Mouse (Mus musculus) heart, embryonic 16.5 days (tissue): ENCODE results near the gene Btg2. TPM values are rescaled to one million over a fixed set of nuclear protein-coding genes. Genes with fewer than 3 reads are reported as not detected.

Source experiments
- ATAC-seq: fragments of 200-750 bp; cut with Nextera tagmentation; replicated peaks from 2 replicates; pipeline ENCODE4 v1.8.0; 2017; ENCODE audit warnings: moderate number of reproducible peaks; ENCODE audit not compliant: insufficient read depth, low FRiP score; ENCODE audit errors: extremely low read depth
- H3K27ac ChIP-seq: fragments of 300-500 bp; sonication (generic); 2 replicates; pipeline ENCODE4 v1.5.1; 2014; ENCODE audit warnings: mild to moderate bottlenecking, low read length, control low read depth, moderate library complexity
- H3K27me3 ChIP-seq: fragments of 300-500 bp; sonication (generic); 2 replicates; pipeline ENCODE4 v1.6.1; 2014; ENCODE audit warnings: low read length, mixed read lengths; ENCODE audit not compliant: control insufficient read depth, insufficient read depth
- H3K36me3 ChIP-seq: fragments of 300-500 bp; sonication (generic); 2 replicates; pipeline ENCODE4 v1.6.1; 2014; ENCODE audit not compliant: control insufficient read depth, insufficient read depth
- H3K4me1 ChIP-seq: fragments of 300-500 bp; sonication (generic); 2 replicates; pipeline ENCODE4 v1.6.1; 2014; ENCODE audit warnings: low read length, mixed read lengths; ENCODE audit not compliant: control insufficient read depth, insufficient read depth
- H3K4me2 ChIP-seq: fragments of 300-500 bp; sonication (generic); 2 replicates; pipeline ENCODE4 v1.6.1; 2014; ENCODE audit warnings: low read depth, mild to moderate bottlenecking, control low read depth, low read length
- H3K4me3 ChIP-seq: fragments of 300-500 bp; sonication (generic); 2 replicates; pipeline ENCODE4 v1.5.1; 2014; ENCODE audit warnings: mild to moderate bottlenecking, control low read depth, low read length
- H3K9ac ChIP-seq: fragments of 300-500 bp; sonication (generic); 2 replicates; pipeline ENCODE4 v1.6.1; 2014; ENCODE audit warnings: low read length, control low read depth
- H3K9me3 ChIP-seq: fragments of 300-500 bp; sonication (generic); replicated peaks from 2 replicates; pipeline ENCODE4 v1.6.1; 2016; ENCODE audit warnings: low read length; ENCODE audit not compliant: control insufficient read depth
- WGBS: fragments of 180-500 bp; shearing (Covaris S2); extraction: QIAGEN DNeasy Blood & Tissue Kit; methylation state at CpG from one replicate; pipeline ENCODE4 v1.1.7; 2014; 5-methylcytosine and 5-hydroxymethylcytosine counted together
- polyA plus RNA-seq: library from polyadenylated mRNA; unstranded; fragments of >200 nt; fragmentation: Nextera tagmentation; extraction: Ambion mirVana; gene quantifications from 2 replicates; pipeline ENCODE4 v1.2.1, GENCODE M21; 2015

Gene Btg2
- polyA plus RNA-seq, 1 experiment from 2014 or later, result 50.9 TPM

GRCm38 (mm10) chr1:134059739-134060695 is 18.9 kb downstream of the Btg2 start:
- ATAC-seq, result no peak
- Histone ChIP-seq H3K4me1 (peaks cover 46% of the 10 kb centered on the region), H3K9me3 (no peaks in the 10 kb centered on the region), H3K27me3 (no peaks in the 10 kb centered on the region), H3K36me3 (no peaks in the 10 kb centered on the region), H3K4me3 (peak overlapping the region; percentile 51), H3K4me2 (peak overlapping the region; percentile 88), H3K9ac (peak overlapping the region; percentile 85), H3K27ac (peak overlapping the region; percentile 99)
- 61% methylated on average over 16 of the region's 16 CpGs for WGBS

GRCm38 (mm10) chr1:134058870-134059269 is 20.1 kb downstream of the Btg2 start:
- Histone ChIP-seq H3K27ac (no peak overlapping the region), H3K36me3 (no peaks in the 10 kb centered on the region), H3K4me1 (peaks cover 36% of the 10 kb centered on the region), H3K27me3 (no peaks in the 10 kb centered on the region), H3K4me3 (no peak overlapping the region), H3K4me2 (no peak overlapping the region), H3K9ac (no peak overlapping the region), H3K9me3 (no peaks in the 10 kb centered on the region)
- WGBS, result 65% methylated on average over 6 of the region's 6 CpGs
- ATAC-seq, result no peak

GRCm38 (mm10) chr1:134057736-134058135 is 21.2 kb downstream of the Btg2 start:
- no peak for ATAC-seq

GRCm38 (mm10) chr1:134056285-134056684 is 22.6 kb downstream of the Btg2 start:
- Histone ChIP-seq H3K4me3 (no peak overlapping the region), H3K27ac (no peak overlapping the region), H3K4me2 (no peak overlapping the region), H3K36me3 (no peaks in the 10 kb centered on the region), H3K9ac (no peak overlapping the region), H3K27me3 (no peaks in the 10 kb centered on the region), H3K4me1 (peaks cover 10% of the 10 kb centered on the region), H3K9me3 (no peaks in the 10 kb centered on the region)
- 67% methylated on average over 4 of the region's 4 CpGs for WGBS
- no peak for ATAC-seq

More at GRCm38 (mm10) chr1:134057736-134058135, 21.2 kb downstream of the Btg2 start:
- Histone ChIP-seq H3K9ac (no peak overlapping the region), H3K4me2 (no peak overlapping the region), H3K27ac (no peak overlapping the region), H3K27me3 (no peaks in the 10 kb centered on the region), H3K9me3 (no peaks in the 10 kb centered on the region), H3K4me1 (peaks cover 24% of the 10 kb centered on the region), H3K4me3 (no peak overlapping the region), H3K36me3 (no peaks in the 10 kb centered on the region)
- whole genome bisulfite sequencing, result 78% methylated on average over 8 of the region's 8 CpGs

- no peak overlapping the region for H3K4me2 ChIP-seq
- WGBS, result 70% methylated on average over 9 of the region's 9 CpGs
- H3K27me3 ChIP-seq, result no peaks in the 10 kb centered on the region
- H3K4me1 ChIP-seq, result peaks cover 7% of the 10 kb centered on the region
- H3K9ac ChIP-seq, result no peak overlapping the region
- no peak overlapping the region for H3K27ac ChIP-seq
- H3K4me3 ChIP-seq, result no peak overlapping the region
- ATAC-seq, result no peak
- H3K9me3 ChIP-seq, result no peaks in the 10 kb centered on the region
- no peaks in the 10 kb centered on the region for H3K36me3 ChIP-seq
Measured at GRCm38 (mm10) chr1:134055666-134056245, 23.2 kb downstream of the Btg2 start.

- no peaks in the 10 kb centered on the region for H3K27me3 ChIP-seq
- H3K4me3 ChIP-seq, result no peak overlapping the region
- no peak overlapping the region for H3K9ac ChIP-seq
- 74% methylated on average over 9 of the region's 9 CpGs for WGBS
- ATAC-seq, result no peak
- no peaks in the 10 kb centered on the region for H3K36me3 ChIP-seq
- H3K4me2 ChIP-seq, result no peak overlapping the region
- H3K4me1 ChIP-seq, result peaks cover 2% of the 10 kb centered on the region
- H3K27ac ChIP-seq, result no peak overlapping the region
- H3K9me3 ChIP-seq, result no peaks in the 10 kb centered on the region
Measured at GRCm38 (mm10) chr1:134055058-134055457, 23.9 kb downstream of the Btg2 start.

GRCm38 (mm10) chr1:134053207-134053606 is 25.7 kb downstream of the Btg2 start:
- no peak overlapping the region for H3K27ac ChIP-seq
- ATAC-seq, result no peak; the same call in 1 of the 2 replicates
- no peaks in the 10 kb centered on the region; the same call in 1 of the 2 replicates for H3K27me3 ChIP-seq
- H3K4me3 ChIP-seq, result no peak overlapping the region
- H3K9me3 ChIP-seq, result no peaks in the 10 kb centered on the region
- H3K36me3 ChIP-seq, result no peaks in the 10 kb centered on the region
- 6% methylated on average over 6 of the region's 6 CpGs for WGBS
- H3K4me1 ChIP-seq, result no peaks in the 10 kb centered on the region
- H3K9ac ChIP-seq, result no peak overlapping the region
- H3K4me2 ChIP-seq, result no peak overlapping the region

GRCm38 (mm10) chr1:134049542-134049941 is 29.4 kb downstream of the Btg2 start:
- H3K27ac ChIP-seq, result no peak overlapping the region
- no peak for ATAC-seq
- no peaks in the 10 kb centered on the region for H3K36me3 ChIP-seq
- H3K9me3 ChIP-seq, result no peaks in the 10 kb centered on the region
- H3K4me2 ChIP-seq, result no peak overlapping the region
- WGBS, result 63% methylated on average over 6 of the region's 6 CpGs
- H3K4me1 ChIP-seq, result peaks cover 3% of the 10 kb centered on the region; the same call in 1 of the 2 replicates
- H3K27me3 ChIP-seq, result no peaks in the 10 kb centered on the region; the same call in 1 of the 2 replicates
- no peak overlapping the region for H3K9ac ChIP-seq
- no peak overlapping the region for H3K4me3 ChIP-seq

GRCm38 (mm10) chr1:134048759-134049158 is 30.2 kb downstream of the Btg2 start:
- Histone ChIP-seq H3K9me3 (no peaks in the 10 kb centered on the region), H3K27ac (no peak overlapping the region), H3K4me3 (no peak overlapping the region), H3K9ac (no peak overlapping the region), H3K4me1 (peaks cover 3% of the 10 kb centered on the region; the same call in 1 of the 2 replicates), H3K36me3 (no peaks in the 10 kb centered on the region), H3K4me2 (no peak overlapping the region), H3K27me3 (no peaks in the 10 kb centered on the region; the same call in 1 of the 2 replicates)
- no peak for ATAC-seq
- whole genome bisulfite sequencing, result 4% methylated on average over 5 of the region's 5 CpGs
